Mouse (Mus musculus) spleen, adult 2 months (tissue): ENCODE measurements around the gene Neil1.

Experiments
- CTCF ChIP-seq: fragments of 200-500 bp; IDR thresholded peaks from 2 replicates; pipeline ENCODE4 v1.5.1; 2011; ENCODE audit warnings: mild to moderate bottlenecking, inconsistent platforms; ENCODE audit not compliant: insufficient read depth, insufficient read length, insufficient replicate concordance; ENCODE audit errors: extremely low read depth
- POLR2A ChIP-seq: fragments of 200-500 bp; IDR thresholded peaks from 2 replicates; pipeline ENCODE4 v1.6.1; 2011; ENCODE audit warnings: low read depth, low read length, inconsistent platforms

DNA sequence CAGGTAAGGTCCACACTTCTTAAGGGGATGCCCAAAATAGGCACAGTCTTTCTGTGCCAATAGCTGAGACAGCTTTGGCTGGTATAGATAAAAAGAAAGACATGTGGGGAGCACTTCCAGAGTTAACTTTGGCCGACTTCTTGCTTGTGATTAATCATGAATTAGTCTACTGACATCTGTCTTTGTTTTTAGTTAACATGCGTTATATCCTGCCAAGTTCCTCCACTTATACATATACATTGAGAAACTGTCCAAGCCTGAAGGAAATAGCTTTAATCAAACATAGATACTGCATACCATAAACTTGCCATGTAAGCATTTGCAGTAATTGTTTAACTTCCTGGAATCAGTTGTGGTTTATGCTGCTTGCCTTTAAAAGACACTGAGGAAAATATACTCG, 48.6 kb upstream of the Neil1 start:
- TF ChIP-seq CTCF (no peak), POLR2A (no peak)
